Mouse (Mus musculus): ENCODE measurements around the gene Klhl30. TPM values are rescaled to one million over a fixed set of nuclear protein-coding genes. Genes with fewer than 3 reads are reported as not detected.

Gene Klhl30
- polyA plus RNA-seq, 1 experiment: not detected

DNA sequence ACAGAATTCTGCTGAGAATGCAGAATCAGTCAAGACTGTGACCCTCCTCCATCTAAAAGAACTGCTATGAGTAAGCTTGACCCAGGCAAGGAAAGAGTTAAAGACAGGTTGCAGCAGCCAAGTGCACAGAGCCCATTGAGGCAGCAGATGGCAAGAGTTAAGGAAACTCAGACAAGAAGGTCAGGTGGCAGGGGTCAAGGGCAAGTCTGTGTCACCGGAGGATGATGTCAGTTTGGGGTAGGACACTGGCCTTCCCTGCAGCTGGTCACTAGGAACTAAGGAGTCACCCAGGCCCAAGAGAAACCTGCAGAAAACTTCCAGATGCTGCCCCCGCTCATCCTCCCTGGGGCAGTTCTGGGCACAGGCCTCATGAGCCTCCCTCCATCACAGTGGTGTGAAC, 26.2 kb upstream of the Klhl30 start:
- Histone ChIP-seq H3K4me3 (ENCODE audit: insufficient read depth, low read length) (no peak overlapping the region), H3K4me1 (ENCODE audit: control insufficient read depth, insufficient read depth, low read length) (no peaks in the 10 kb centered on the region), H3K27ac (ENCODE audit: insufficient read depth, low read depth, low read length) (no peak overlapping the region)
- TF ChIP-seq POLR2A (IDR thresholded peaks at IDR 0.05; ENCODE audit: borderline replicate concordance, low read depth, low read length): no peak
- TF ChIP-seq CTCF (IDR thresholded peaks at IDR 0.05; ENCODE audit: low read depth, low read length): no peak

DNA sequence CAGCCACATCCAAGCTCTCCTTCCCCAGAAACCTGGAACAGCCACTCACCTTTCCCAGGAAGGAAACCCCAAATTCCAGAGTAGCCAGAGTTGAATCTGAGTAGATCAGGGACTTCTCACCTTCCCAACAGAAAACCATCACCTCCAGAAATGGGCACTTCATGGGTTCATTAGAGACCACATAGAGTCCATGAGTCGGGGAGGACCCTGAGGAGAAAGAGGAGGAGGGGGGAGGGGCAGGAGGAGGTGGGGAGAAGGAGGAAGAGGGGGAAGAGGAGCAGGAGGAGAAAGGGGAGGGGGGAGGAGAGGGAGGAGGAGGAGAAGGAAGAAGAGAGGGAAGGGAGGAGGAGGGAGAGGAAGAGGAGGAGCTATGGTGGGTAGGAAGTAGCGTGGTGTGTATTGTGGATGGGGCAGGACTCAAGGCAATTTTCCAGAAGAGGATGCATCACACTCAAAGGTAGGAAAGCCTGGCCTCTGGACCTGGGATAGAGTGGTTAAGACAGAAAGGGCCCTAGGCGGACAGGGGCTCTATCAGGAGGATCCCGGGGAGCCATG, 25.3 kb upstream of the Klhl30 start:
- TF ChIP-seq CTCF (IDR thresholded peaks at IDR 0.05; ENCODE audit: low read depth, low read length): no peak
- TF ChIP-seq POLR2A (IDR thresholded peaks at IDR 0.05; ENCODE audit: borderline replicate concordance, low read depth, low read length): no peak

GRCm38 (mm10) chr1:91332102-91332501, 18.7 kb upstream of the Klhl30 start:
- TF ChIP-seq CTCF (IDR thresholded peaks at IDR 0.05; ENCODE audit: low read depth, low read length) (no peak), POLR2A (IDR thresholded peaks at IDR 0.05; ENCODE audit: borderline replicate concordance, low read depth, low read length) (no peak)
- Histone ChIP-seq H3K4me1 (ENCODE audit: control insufficient read depth, insufficient read depth, low read length) (no peaks in the 10 kb centered on the region), H3K4me3 (ENCODE audit: insufficient read depth, low read length) (no peak overlapping the region)

More for the DNA sequence above, 25.3 kb upstream of the Klhl30 start:
- Histone ChIP-seq H3K27ac (ENCODE audit: insufficient read depth, low read depth, low read length) (no peak overlapping the region), H3K4me3 (ENCODE audit: insufficient read depth, low read length) (peak overlapping the region; percentile 43), H3K4me1 (ENCODE audit: control insufficient read depth, insufficient read depth, low read length) (no peaks in the 10 kb centered on the region)

GRCm38 (mm10) chr1:91333582-91333981, 17.2 kb upstream of the Klhl30 start:
- Histone ChIP-seq H3K4me1 (ENCODE audit: control insufficient read depth, insufficient read depth, low read length) (no peaks in the 10 kb centered on the region), H3K27ac (ENCODE audit: insufficient read depth, low read depth, low read length) (no peak overlapping the region), H3K4me3 (ENCODE audit: insufficient read depth, low read length) (no peak overlapping the region)
- TF ChIP-seq POLR2A (IDR thresholded peaks at IDR 0.05; ENCODE audit: borderline replicate concordance, low read depth, low read length) (no peak), CTCF (IDR thresholded peaks at IDR 0.05; ENCODE audit: low read depth, low read length) (no peak)

More at GRCm38 (mm10) chr1:91332102-91332501, 18.7 kb upstream of the Klhl30 start:
- H3K27ac ChIP-seq (ENCODE audit: insufficient read depth, low read depth, low read length): no peak overlapping the region

DNA sequence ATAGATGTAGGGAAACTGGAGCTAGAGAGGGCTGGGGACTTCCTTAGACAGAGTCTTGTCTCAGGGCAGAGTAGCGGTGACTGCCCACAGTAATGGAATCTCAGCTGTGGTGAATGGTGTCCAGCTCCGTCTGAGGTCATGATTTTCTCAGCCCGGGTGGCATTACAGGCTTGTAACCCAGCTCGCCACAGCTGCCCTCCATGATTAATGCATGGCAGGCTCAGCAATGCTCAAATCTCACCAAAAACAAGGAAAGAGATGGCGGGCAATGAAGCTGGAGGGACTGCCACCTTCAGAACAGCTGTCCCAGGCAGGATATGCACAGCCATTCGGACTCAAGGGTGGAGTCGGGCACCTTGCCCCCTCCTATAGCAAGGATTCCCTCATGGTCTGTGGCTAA, 13.5 kb upstream of the Klhl30 start:
- Histone ChIP-seq H3K4me3 (ENCODE audit: insufficient read depth, low read length) (no peak overlapping the region), H3K27ac (ENCODE audit: insufficient read depth, low read depth, low read length) (no peak overlapping the region), H3K4me1 (ENCODE audit: control insufficient read depth, insufficient read depth, low read length) (no peaks in the 10 kb centered on the region)
- TF ChIP-seq CTCF (IDR thresholded peaks at IDR 0.05; ENCODE audit: low read depth, low read length) (no peak), POLR2A (IDR thresholded peaks at IDR 0.05; ENCODE audit: borderline replicate concordance, low read depth, low read length) (no peak)

DNA sequence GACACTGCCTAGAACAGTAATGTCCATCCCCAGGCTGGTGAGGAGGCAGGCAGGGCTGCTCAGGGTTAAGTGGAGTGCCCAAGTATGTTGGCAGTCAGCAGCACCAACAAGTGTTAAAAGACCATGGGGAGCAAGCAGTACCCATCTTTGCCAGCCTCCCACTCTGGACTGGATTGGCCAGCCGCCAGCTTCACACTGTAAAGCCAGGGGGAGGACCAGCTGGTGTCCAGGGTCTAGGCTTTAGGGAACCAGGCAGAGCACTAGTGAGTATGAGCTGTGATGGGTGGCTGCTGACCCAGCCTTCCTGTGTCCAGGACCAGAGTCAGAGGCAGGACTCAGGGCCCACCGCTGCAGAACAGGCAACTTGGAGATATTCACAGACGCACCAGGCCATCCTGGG, 6.8 kb upstream of the Klhl30 start:
- Histone ChIP-seq H3K4me3 (ENCODE audit: insufficient read depth, low read length) (no peak overlapping the region), H3K4me1 (ENCODE audit: control insufficient read depth, insufficient read depth, low read length) (no peaks in the 10 kb centered on the region), H3K27ac (ENCODE audit: insufficient read depth, low read depth, low read length) (no peak overlapping the region)
- TF ChIP-seq CTCF (IDR thresholded peaks at IDR 0.05; ENCODE audit: low read depth, low read length) (no peak), POLR2A (IDR thresholded peaks at IDR 0.05; ENCODE audit: borderline replicate concordance, low read depth, low read length) (no peak)

GRCm38 (mm10) chr1:91344921-91345685, 5.7 kb upstream of the Klhl30 start:
- H3K4me1 ChIP-seq (ENCODE audit: control insufficient read depth, insufficient read depth, low read length): no peaks in the 10 kb centered on the region

GRCm38 (mm10) chr1:91346892-91347291, 3.9 kb upstream of the Klhl30 start:
- Histone ChIP-seq H3K4me3 (ENCODE audit: insufficient read depth, low read length) (no peak overlapping the region), H3K4me1 (ENCODE audit: control insufficient read depth, insufficient read depth, low read length) (no peaks in the 10 kb centered on the region), H3K27ac (ENCODE audit: insufficient read depth, low read depth, low read length) (no peak overlapping the region)
- TF ChIP-seq CTCF (IDR thresholded peaks at IDR 0.05; ENCODE audit: low read depth, low read length): peak; percentile 73
- TF ChIP-seq POLR2A (IDR thresholded peaks at IDR 0.05; ENCODE audit: borderline replicate concordance, low read depth, low read length): no peak

More at GRCm38 (mm10) chr1:91344921-91345685, 5.7 kb upstream of the Klhl30 start:
- TF ChIP-seq CTCF (IDR thresholded peaks at IDR 0.05; ENCODE audit: low read depth, low read length): no peak
- TF ChIP-seq POLR2A (IDR thresholded peaks at IDR 0.05; ENCODE audit: borderline replicate concordance, low read depth, low read length): no peak
- Histone ChIP-seq H3K27ac (ENCODE audit: insufficient read depth, low read depth, low read length) (no peak overlapping the region), H3K4me3 (ENCODE audit: insufficient read depth, low read length) (no peak overlapping the region)

DNA sequence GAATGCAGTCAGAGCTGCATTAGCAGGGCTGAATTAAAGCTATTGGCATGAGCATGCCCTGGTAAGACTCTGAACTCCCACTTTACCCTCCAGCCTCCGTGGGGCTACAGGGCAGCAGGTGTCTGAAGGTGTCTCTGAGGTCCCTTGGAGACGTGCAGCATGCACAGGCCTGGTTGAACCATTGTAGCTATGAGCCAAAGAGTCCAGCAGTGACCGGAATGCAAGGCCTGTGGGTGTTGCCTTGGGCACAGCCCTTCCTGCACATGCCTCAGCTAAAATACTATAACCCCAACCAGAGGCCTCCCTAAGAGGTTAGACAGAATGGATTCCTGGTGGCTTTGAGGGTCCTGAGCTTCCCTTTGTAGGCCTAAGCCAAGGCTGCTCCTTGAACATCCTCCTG, 433 bp downstream of the Klhl30 start:
- Histone ChIP-seq H3K4me3 (ENCODE audit: insufficient read depth, low read length) (no peak overlapping the region), H3K27ac (ENCODE audit: insufficient read depth, low read depth, low read length) (no peak overlapping the region), H3K4me1 (ENCODE audit: control insufficient read depth, insufficient read depth, low read length) (no peaks in the 10 kb centered on the region)
- TF ChIP-seq POLR2A (IDR thresholded peaks at IDR 0.05; ENCODE audit: borderline replicate concordance, low read depth, low read length) (no peak), CTCF (IDR thresholded peaks at IDR 0.05; ENCODE audit: low read depth, low read length) (no peak)

DNA sequence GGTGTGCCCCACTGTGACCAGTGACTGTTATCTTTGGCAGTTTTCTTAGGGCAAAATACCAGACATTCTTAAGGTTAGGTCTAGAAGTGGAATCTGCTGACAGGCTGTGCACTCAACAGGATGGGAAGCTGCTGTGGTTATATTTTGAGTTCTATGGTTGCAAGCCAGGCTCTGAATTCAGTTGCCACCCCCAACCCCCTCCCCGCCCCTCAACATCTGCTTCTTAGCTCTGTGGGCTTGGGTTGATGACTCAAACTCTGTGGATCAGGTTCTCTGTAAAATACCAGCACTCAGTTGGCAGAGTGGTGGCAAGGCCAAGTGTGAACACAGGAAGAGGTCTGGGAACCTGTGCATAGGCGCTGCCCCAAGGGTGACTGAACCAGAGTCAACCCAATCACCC, 1.5 kb downstream of the Klhl30 start:
- Histone ChIP-seq H3K27ac (ENCODE audit: insufficient read depth, low read depth, low read length) (no peak overlapping the region), H3K4me1 (ENCODE audit: control insufficient read depth, insufficient read depth, low read length) (no peaks in the 10 kb centered on the region), H3K4me3 (ENCODE audit: insufficient read depth, low read length) (no peak overlapping the region)
- no peak for TF ChIP-seq POLR2A (IDR thresholded peaks at IDR 0.05; ENCODE audit: borderline replicate concordance, low read depth, low read length)
- no peak for TF ChIP-seq CTCF (IDR thresholded peaks at IDR 0.05; ENCODE audit: low read depth, low read length)

All from bone marrow macrophage, adult 2 months (primary cell).